Mouse (Mus musculus) ES-E14 (cell line): ENCODE data around the gene Tjap1.

ENCODE experiments used
- CHD2 ChIP-seq: IDR thresholded peaks from 2 replicates; pipeline ENCODE4 v1.6.1; 2014; ENCODE audit warnings: mild to moderate bottlenecking, low read depth, low read length, inconsistent platforms
- HCFC1 ChIP-seq: IDR thresholded peaks from 2 replicates; pipeline ENCODE4 v1.6.1; 2012; ENCODE audit warnings: low read length, inconsistent platforms, borderline replicate concordance; ENCODE audit not compliant: insufficient read depth
- ZC3H11A ChIP-seq: IDR thresholded peaks from 2 replicates; pipeline ENCODE4 v1.6.1; 2012; ENCODE audit warnings: low read depth, mild to moderate bottlenecking, inconsistent platforms, low read length, borderline replicate concordance

DNA sequence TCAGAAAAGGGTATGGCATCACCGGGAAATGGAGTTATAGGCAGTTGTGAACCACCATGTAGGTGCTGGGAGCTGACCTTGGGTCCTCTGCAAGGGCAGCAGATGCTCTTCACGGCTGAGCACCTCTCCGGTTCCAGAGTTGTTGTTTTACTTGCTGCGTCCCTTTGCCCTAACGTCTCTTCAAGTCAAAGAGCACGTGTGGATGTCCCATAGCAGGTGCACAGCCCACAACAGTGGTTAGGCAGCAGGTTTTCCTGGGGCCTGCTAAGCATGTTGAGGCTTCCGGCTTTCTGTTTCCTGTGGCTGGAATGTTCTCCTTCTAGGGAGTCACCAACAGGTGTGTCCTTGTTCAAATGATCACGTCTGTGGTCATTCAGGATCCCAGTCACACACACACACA lies 1.1 kb upstream of the Tjap1 start:
- TF ChIP-seq CHD2 (no peak), ZC3H11A (no peak), HCFC1 (no peak)
